Mouse (Mus musculus): ENCODE results near the gene Tcf15. TPM values are rescaled to one million over a fixed set of nuclear protein-coding genes. Genes with fewer than 3 reads are reported as not detected.
A peak's percentile ranks its signal among the peaks of the same experiment; 100 is the strongest.

The Tcf15 gene
- polyA plus RNA-seq, 1 experiment from 2014 or later: 11.9 TPM

DNA sequence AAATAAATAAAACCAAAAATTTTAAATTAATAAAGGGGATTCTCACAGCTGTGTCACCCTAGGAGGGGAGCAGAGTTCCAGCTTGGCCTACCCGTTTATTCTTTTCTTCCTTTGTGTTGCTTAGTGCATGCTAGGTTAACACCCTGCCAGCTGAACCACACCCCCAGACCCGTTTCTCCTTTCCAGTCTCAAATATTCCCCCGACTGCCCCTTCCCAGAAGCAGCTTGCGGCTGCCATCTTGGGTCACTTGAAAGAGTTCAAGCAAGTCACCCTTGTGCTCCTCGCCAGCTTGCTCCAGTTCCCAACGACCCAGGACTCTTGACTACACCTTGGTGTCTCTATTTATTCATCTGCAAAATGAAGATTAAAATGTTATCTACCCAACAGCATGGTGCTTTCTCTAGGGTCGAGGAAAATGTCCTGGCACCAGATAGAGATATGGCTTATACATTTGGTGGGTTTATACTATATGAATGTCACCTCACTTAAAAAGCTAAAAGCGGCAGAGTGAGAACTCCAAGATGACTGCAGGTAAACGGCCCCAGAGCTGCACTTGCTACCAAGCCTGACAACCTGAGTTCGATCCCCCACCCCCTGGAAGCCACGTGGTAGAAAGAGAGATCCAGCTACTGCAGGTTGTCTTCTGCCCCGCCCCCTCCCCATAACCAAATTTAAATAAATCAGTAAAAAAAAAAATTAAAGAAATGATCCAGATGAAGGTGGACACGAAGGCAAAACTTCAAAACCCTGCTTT is 49.4 kb downstream of the Tcf15 start:
- Histone ChIP-seq H3K4me3 (replicated peaks) (no peak overlapping the region), H3K27me3 (0 out of 2 replicates have a peak, but pooled peaks cover 6% of the 10 kb centered on the region), H3K4me1 (replicated peaks) (0 out of 2 replicates have a peak, but pooled peaks cover 4% of the 10 kb centered on the region), H3K9me3 (no peaks in the 10 kb centered on the region), H3K4me2 (no peak overlapping the region), H3K9ac (replicated peaks) (no peak overlapping the region), H3K27ac (no peak overlapping the region), H3K36me3 (no peaks in the 10 kb centered on the region)
- 72% methylated on average over 13 of the region's 13 CpGs for WGBS
- ATAC-seq (ENCODE audit: insufficient number of reproducible peaks, insufficient read depth, low FRiP score, low TSS enrichment, low read depth): no peak

- H3K4me2 ChIP-seq: no peak overlapping the region
- no peak overlapping the region for H3K27ac ChIP-seq
- no peaks in the 10 kb centered on the region for H3K36me3 ChIP-seq
- no peak overlapping the region for H3K4me3 ChIP-seq (replicated peaks)
- ATAC-seq (ENCODE audit: insufficient number of reproducible peaks, insufficient read depth, low FRiP score, low TSS enrichment, low read depth): no peak
- WGBS: 75% methylated on average over 7 of the region's 7 CpGs
- no peak overlapping the region for H3K9ac ChIP-seq (replicated peaks)
- 0 out of 2 replicates have a peak, but pooled peaks cover 4% of the 10 kb centered on the region for H3K4me1 ChIP-seq (replicated peaks)
- no peaks in the 10 kb centered on the region for H3K9me3 ChIP-seq
- 0 out of 2 replicates have a peak, but pooled peaks cover 6% of the 10 kb centered on the region for H3K27me3 ChIP-seq
Measured at GRCm38 (mm10) chr2:152193346-152193710, 50.0 kb downstream of the Tcf15 start.

GRCm38 (mm10) chr2:152194586-152194985 is 51.2 kb downstream of the Tcf15 start:
- Histone ChIP-seq H3K36me3 (no peaks in the 10 kb centered on the region), H3K27ac (no peak overlapping the region), H3K9ac (replicated peaks) (no peak overlapping the region), H3K4me2 (no peak overlapping the region), H3K4me3 (replicated peaks) (no peak overlapping the region), H3K9me3 (no peaks in the 10 kb centered on the region), H3K4me1 (replicated peaks) (0 out of 2 replicates have a peak, but pooled peaks cover 4% of the 10 kb centered on the region), H3K27me3 (0 out of 2 replicates have a peak, but pooled peaks cover 6% of the 10 kb centered on the region)
- 81% methylated on average over 2 of the region's 2 CpGs for WGBS
- ATAC-seq (ENCODE audit: insufficient number of reproducible peaks, insufficient read depth, low FRiP score, low TSS enrichment, low read depth): no peak

DNA sequence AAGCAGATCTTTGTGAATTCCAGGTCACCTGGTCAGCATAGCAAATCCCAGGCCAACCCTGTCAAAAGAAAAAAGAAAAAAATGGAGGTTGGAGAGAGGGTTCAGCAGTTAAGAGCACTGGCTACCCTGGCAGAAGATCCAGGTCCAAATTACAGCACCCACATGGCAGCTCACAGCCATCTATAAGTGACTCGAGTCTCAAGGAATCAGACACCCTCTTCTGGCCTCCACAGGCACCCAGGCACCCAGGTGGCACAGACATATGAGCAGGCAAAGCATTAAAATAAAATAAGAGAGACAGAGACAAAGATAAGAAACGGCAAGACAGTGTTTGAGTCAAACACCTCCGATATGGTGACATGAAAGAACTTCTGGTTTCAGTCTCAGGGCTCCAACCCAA is 53.5 kb downstream of the Tcf15 start:
- H3K27ac ChIP-seq: no peak overlapping the region
- H3K36me3 ChIP-seq: no peaks in the 10 kb centered on the region
- WGBS: 47% methylated on average over 3 of the region's 3 CpGs
- H3K4me2 ChIP-seq: no peak overlapping the region
- 0 out of 2 replicates have a peak, but pooled peaks cover 6% of the 10 kb centered on the region for H3K27me3 ChIP-seq
- H3K4me3 ChIP-seq (replicated peaks): no peak overlapping the region
- no peak for ATAC-seq (ENCODE audit: insufficient number of reproducible peaks, insufficient read depth, low FRiP score, low TSS enrichment, low read depth)
- no peaks in the 10 kb centered on the region for H3K9me3 ChIP-seq
- no peak overlapping the region for H3K9ac ChIP-seq (replicated peaks)
- 0 out of 2 replicates have a peak, but pooled peaks cover 4% of the 10 kb centered on the region for H3K4me1 ChIP-seq (replicated peaks)

DNA sequence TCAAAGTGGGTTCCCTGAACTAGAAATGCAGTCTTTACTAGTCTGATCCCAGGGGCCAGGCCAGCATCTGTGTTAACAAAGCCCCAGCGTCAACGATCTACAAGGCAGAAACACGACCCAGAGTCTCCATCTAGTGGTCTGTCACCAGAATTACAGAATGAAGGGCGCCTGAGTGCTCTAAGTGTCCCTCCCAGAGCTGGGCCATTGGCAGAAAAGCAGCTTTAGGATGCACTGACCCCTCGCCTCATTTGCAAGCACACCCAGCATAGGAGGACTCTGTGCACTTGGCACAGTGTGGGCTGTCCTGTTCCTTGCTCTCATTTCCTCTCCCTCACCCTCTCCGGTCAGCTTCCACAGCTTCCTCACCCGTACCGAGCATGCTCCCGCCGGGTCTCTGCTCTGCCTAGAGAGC is 53.9 kb downstream of the Tcf15 start:
- no peak overlapping the region for H3K4me2 ChIP-seq
- H3K27me3 ChIP-seq: 0 out of 2 replicates have a peak, but pooled peaks cover 6% of the 10 kb centered on the region
- 48% methylated on average over 10 of the region's 10 CpGs for WGBS
- peak; percentile 60; the same call in 1 of the 2 replicates for ATAC-seq (ENCODE audit: insufficient number of reproducible peaks, insufficient read depth, low FRiP score, low TSS enrichment, low read depth)
- H3K9ac ChIP-seq (replicated peaks): no peak overlapping the region
- H3K4me3 ChIP-seq (replicated peaks): no peak overlapping the region
- H3K4me1 ChIP-seq (replicated peaks): 0 out of 2 replicates have a peak, but pooled peaks cover 4% of the 10 kb centered on the region
- H3K36me3 ChIP-seq: no peaks in the 10 kb centered on the region
- no peaks in the 10 kb centered on the region for H3K9me3 ChIP-seq
- no peak overlapping the region for H3K27ac ChIP-seq

Other genes with a start within 250 kb of the Tcf15 start
- 0.11 and 0.26 TPM in 2 replicates for gene Angpt4, start 232.4 kb upstream of the Tcf15 start, polyA plus RNA-seq (2016; fragmentation: Nextera tagmentation; extraction: Ambion mirVana)
- gene Fam110a, start 163.3 kb upstream of the Tcf15 start, polyA plus RNA-seq (2016; fragmentation: Nextera tagmentation; extraction: Ambion mirVana): 29.3 and 31.7 TPM in 2 replicates
- gene Slc52a3, start 147.1 kb upstream of the Tcf15 start, polyA plus RNA-seq (2016; fragmentation: Nextera tagmentation; extraction: Ambion mirVana): 0.97 and 1.2 TPM in 2 replicates
- not detected in 2 replicates for gene Scrt2, start 62.0 kb upstream of the Tcf15 start, polyA plus RNA-seq (2016; fragmentation: Nextera tagmentation; extraction: Ambion mirVana)
- gene Srxn1, start 38.0 kb upstream of the Tcf15 start, polyA plus RNA-seq (2016; fragmentation: Nextera tagmentation; extraction: Ambion mirVana): 7.5 and 8.6 TPM in 2 replicates
- gene Csnk2a1, start 83.3 kb downstream of the Tcf15 start, polyA plus RNA-seq (2016; fragmentation: Nextera tagmentation; extraction: Ambion mirVana): 94.5 and 102 TPM in 2 replicates
- 42.5 and 46.1 TPM in 2 replicates for gene Tbc1d20, start 150.3 kb downstream of the Tcf15 start, polyA plus RNA-seq (2016; fragmentation: Nextera tagmentation; extraction: Ambion mirVana)
- gene Rbck1, start 189.1 kb downstream of the Tcf15 start, polyA plus RNA-seq (2016; fragmentation: Nextera tagmentation; extraction: Ambion mirVana): 72.9 and 79.2 TPM in 2 replicates
- gene Trib3, start 200.5 kb downstream of the Tcf15 start, polyA plus RNA-seq (2016; fragmentation: Nextera tagmentation; extraction: Ambion mirVana): 3.0 and 3.6 TPM in 2 replicates
- gene Nrsn2, start 233.1 kb downstream of the Tcf15 start, polyA plus RNA-seq (2016; fragmentation: Nextera tagmentation; extraction: Ambion mirVana): 2.2 and 3.0 TPM in 2 replicates

Data from limb, embryonic 12.5 days (tissue).